Mouse (Mus musculus) myocyte (in vitro differentiated cells): ENCODE measurements around the gene Olfr1359. TPM values are rescaled to one million over a fixed set of nuclear protein-coding genes. Genes with fewer than 3 reads are reported as not detected.
A peak's percentile ranks its signal among the peaks of the same experiment; 100 is the strongest.
"Not testable (repeated sequence)": the region's sequence is repeated elsewhere in the genome, so short reads cannot be mapped to it uniquely, and the experiment has no call there.

Source experiments
- H3K27me3 ChIP-seq: one replicate; pipeline ENCODE4 v1.6.1; 2011; ENCODE audit not compliant: control insufficient read depth, insufficient read depth, insufficient read length
- H3K36me3 ChIP-seq: one replicate; pipeline ENCODE4 v1.6.1; 2011; ENCODE audit not compliant: control insufficient read depth, insufficient read depth
- H3K4me2 ChIP-seq: one replicate; pipeline ENCODE4 v1.6.1; 2011; ENCODE audit warnings: low read depth, control low read depth
- H3K4me3 ChIP-seq: one replicate; pipeline ENCODE4 v1.5.1; 2011; ENCODE audit warnings: mild to moderate bottlenecking, control low read depth, moderate library complexity
- H3K79me2 ChIP-seq: one replicate; pipeline ENCODE4 v1.6.1; 2011; ENCODE audit not compliant: control insufficient read depth, insufficient read depth
- H3ac ChIP-seq: one replicate; pipeline ENCODE4 v1.6.1; 2011; ENCODE audit not compliant: control insufficient read depth, insufficient read length
- CEBPB ChIP-seq: IDR thresholded peaks from 2 replicates; pipeline ENCODE4 v1.6.1; 2011; ENCODE audit warnings: mild to moderate bottlenecking, moderate library complexity; ENCODE audit not compliant: poor library complexity, insufficient read depth, severe bottlenecking
- E2F4 ChIP-seq: IDR thresholded peaks from one replicate; pipeline ENCODE4 v1.6.1; 2011; ENCODE audit warnings: mild to moderate bottlenecking, control low read depth, moderate library complexity; ENCODE audit not compliant: insufficient read depth
- MAX ChIP-seq: IDR thresholded peaks from one replicate; pipeline ENCODE4 v1.6.1; 2011; ENCODE audit warnings: low read depth, mild to moderate bottlenecking, control low read depth
- MYOD1 ChIP-seq, 3 experiments: IDR thresholded peaks; one replicate each; pipeline ENCODE4 v1.6.1; 2011; ENCODE audit warnings: control low read depth in 2 of 3, low read depth in 2 of 3, mild to moderate bottlenecking in 2 of 3, moderate library complexity in 1 of 3; ENCODE audit not compliant: insufficient read length in 2 of 3, control insufficient read depth in 1 of 3
- MYOG ChIP-seq, 3 experiments: IDR thresholded peaks; one replicate each; pipeline ENCODE4 v1.6.1; 2011; ENCODE audit warnings: control low read depth in 2 of 3, low read depth in 2 of 3, mild to moderate bottlenecking in 2 of 3; ENCODE audit not compliant: insufficient read length in 2 of 3, control insufficient read depth in 1 of 3, insufficient read depth in 1 of 3
- POLR2A ChIP-seq: IDR thresholded peaks from one replicate; pipeline ENCODE4 v1.6.1; 2011; ENCODE audit warnings: low read depth, mild to moderate bottlenecking, control low read depth, moderate library complexity; ENCODE audit not compliant: insufficient read length
- POLR2AphosphoS2 ChIP-seq: IDR thresholded peaks from one replicate; pipeline ENCODE4 v1.6.1; 2011; ENCODE audit warnings: low read depth, control low read depth; ENCODE audit not compliant: insufficient read length
- REST ChIP-seq: IDR thresholded peaks from one replicate; pipeline ENCODE4 v1.6.1; 2011; ENCODE audit warnings: mild to moderate bottlenecking, control low read depth, moderate library complexity; ENCODE audit not compliant: insufficient read depth, insufficient read length
- SRF ChIP-seq: IDR thresholded peaks from one replicate; pipeline ENCODE4 v1.6.1; 2011; ENCODE audit warnings: low read depth; ENCODE audit not compliant: control insufficient read depth, insufficient read length
- TCF12 ChIP-seq: IDR thresholded peaks from one replicate; pipeline ENCODE4 v1.6.1; 2011; ENCODE audit warnings: mild to moderate bottlenecking, control low read depth; ENCODE audit not compliant: poor library complexity, insufficient read depth, severe bottlenecking
- TCF3 ChIP-seq: IDR thresholded peaks from one replicate; pipeline ENCODE4 v1.6.1; 2011; ENCODE audit warnings: low read depth, control low read depth; ENCODE audit not compliant: insufficient read length
- USF1 ChIP-seq: IDR thresholded peaks from one replicate; pipeline ENCODE4 v1.6.1; 2011; ENCODE audit warnings: low read depth, mild to moderate bottlenecking, control low read depth, moderate library complexity
- polyA plus RNA-seq: library from polyadenylated mRNA; unstranded; fragments of >200 nt; fragmentation: generic; extraction: Trizol; gene quantifications from one replicate; pipeline ENCODE4 v1.2.1, GENCODE M21; 2012; ENCODE audit warnings: missing spikeins

The Olfr1359 gene
- polyA plus RNA-seq, 1 experiment: not detected

DNA sequence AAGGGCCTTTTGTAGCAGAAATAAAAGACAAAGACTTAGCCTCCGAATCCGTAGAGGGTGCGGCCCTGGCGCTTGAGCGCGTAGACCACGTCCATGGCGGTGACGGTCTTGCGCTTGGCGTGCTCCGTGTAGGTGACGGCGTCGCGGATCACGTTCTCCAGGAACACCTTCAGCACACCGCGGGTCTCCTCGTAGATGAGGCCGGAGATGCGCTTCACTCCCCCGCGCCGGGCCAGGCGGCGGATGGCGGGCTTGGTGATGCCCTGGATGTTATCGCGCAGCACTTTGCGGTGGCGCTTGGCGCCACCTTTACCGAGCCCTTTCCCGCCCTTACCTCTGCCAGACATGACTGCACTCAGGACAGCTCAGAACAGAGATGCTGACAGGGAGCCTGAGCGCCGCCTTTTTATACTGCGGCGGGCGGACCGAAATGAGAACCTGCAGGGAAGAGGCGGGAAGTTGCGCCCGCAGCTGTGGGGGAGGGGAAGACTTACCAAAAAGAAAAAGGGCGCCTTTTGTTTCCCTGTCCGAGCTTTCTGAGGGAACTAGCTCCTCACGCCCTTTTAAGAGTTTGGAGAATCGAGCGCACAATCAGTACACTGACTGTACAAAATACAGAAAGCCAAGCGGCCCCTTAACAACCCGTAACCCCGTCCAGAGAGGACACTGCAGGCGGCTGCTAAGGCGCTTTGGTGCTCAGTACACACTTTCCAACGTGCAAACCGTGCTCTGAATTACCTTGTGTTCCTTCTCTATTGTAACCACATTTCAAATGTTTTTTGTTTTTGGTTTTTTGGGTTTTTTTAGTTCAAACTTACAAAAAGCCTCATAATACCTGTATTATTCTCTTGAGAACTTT lies 52.5 kb downstream of the Olfr1359 start, which contains the start of gene Hist1h4k:
TSS of gene Hist1h4k (minus strand) at position 347 of the 859 bp plus-strand sequence.
- peak; percentile 80 for TF ChIP-seq POLR2A
- peak; percentile 92 for TF ChIP-seq POLR2AphosphoS2
- TF ChIP-seq E2F4: peak; percentile 69

DNA sequence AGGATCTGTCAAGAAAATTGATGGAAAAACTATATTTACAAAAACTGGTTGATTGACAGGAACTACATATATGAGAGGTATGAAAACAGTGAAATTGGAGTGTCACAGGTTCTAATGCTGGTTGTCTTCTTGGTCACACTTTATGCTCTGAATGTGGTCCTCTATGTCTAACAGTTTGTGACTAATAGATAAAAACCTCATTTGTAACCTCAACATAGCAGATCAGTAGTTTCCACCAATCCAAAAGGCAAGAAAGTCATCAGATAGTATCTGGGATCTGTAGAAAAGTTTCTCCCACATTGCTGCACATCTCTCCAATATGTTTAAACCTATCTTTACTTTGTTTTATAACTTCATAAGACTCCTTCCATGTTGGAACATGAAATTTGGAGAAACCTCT lies 53.5 kb downstream of the Olfr1359 start:
- peak overlapping the region; percentile 43 for H3K4me3 ChIP-seq
- no peak for TF ChIP-seq USF1
- no peak for TF ChIP-seq POLR2AphosphoS2
- TF ChIP-seq TCF3: no peak
- no peak for TF ChIP-seq SRF
- no peak for TF ChIP-seq MYOG (IDR thresholded peaks at IDR 0.05; ENCODE audit: control insufficient read depth in 1 of 3, insufficient read depth in 1 of 3, insufficient read length in 2 of 3, low read depth in 2 of 3)
- no peak for TF ChIP-seq MYOD1 (IDR thresholded peaks at IDR 0.05; ENCODE audit: control insufficient read depth in 1 of 3, insufficient read length in 2 of 3, low read depth in 2 of 3)
- TF ChIP-seq TCF12: no peak
- TF ChIP-seq CEBPB: no peak
- no peak overlapping the region for H3ac ChIP-seq
- H3K79me2 ChIP-seq: peaks cover 22% of the 10 kb centered on the region
- H3K4me2 ChIP-seq: peak overlapping the region; percentile 74
- no peaks in the 10 kb centered on the region for H3K27me3 ChIP-seq
- H3K36me3 ChIP-seq: no peaks in the 10 kb centered on the region

More for the DNA sequence above, 52.5 kb downstream of the Olfr1359 start, which contains the start of gene Hist1h4k:
- Histone ChIP-seq H3K4me3 (peak within 1 kb of the TSS; percentile 43), H3K79me2 (peaks cover 23% of the 10 kb centered on the region), H3K4me2 (peak within 1 kb of the TSS; percentile 82)
- not testable (repeated sequence) for H3K36me3 ChIP-seq, H3K27me3 ChIP-seq, H3ac ChIP-seq

DNA sequence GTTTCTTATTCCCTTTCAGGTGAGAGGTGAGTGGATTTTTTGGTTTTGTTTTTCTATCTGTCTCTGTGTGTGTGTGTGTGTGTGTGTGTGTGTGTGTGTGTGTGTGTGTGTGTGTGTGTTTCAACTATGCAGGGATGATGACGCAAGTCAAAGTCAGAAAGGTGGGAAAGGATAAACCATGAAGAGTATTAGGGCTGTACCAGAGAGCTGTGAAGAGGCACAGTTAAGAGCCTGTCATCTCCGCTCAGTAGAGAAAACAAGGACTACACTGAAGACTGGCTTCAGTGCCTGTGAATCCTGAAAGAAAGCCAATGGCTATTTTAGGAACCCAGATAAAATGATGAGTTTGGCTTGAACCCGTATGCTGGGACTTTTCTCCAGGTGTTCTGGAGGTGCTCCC lies 53.9 kb downstream of the Olfr1359 start:
- Histone ChIP-seq H3K79me2 (peaks cover 18% of the 10 kb centered on the region), H3K36me3 (no peaks in the 10 kb centered on the region), H3K27me3 (no peaks in the 10 kb centered on the region), H3K4me3 (no peak overlapping the region), H3ac (no peak overlapping the region), H3K4me2 (peak overlapping the region; percentile 74)
- TF ChIP-seq MAX (no peak), CEBPB (0 out of 2 replicates have a peak, but pooled peaks have one; percentile 38)

DNA sequence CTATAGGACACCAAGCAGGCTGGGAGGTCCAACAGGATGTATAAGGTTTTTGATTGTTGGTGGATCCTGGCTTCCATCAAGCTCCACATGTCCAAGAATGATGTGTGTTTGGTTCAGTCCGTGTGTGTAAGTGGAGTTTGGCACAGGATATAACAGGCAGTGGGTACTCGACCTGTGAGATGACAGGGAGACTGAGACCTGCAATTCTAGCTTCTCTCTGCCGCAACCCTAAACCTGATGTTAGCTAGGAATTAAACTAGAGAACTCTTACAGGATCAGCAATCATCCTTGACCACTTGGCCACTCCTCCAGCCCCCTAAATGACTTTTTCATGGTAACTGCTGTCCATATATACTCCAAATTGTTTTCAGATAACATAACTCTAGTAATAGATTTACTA lies 54.4 kb downstream of the Olfr1359 start:
- Histone ChIP-seq H3K4me3 (peak overlapping the region; percentile 24), H3K27me3 (no peaks in the 10 kb centered on the region), H3K36me3 (no peaks in the 10 kb centered on the region), H3K79me2 (peaks cover 18% of the 10 kb centered on the region), H3K4me2 (peak overlapping the region; percentile 74), H3ac (no peak overlapping the region)
- TF ChIP-seq POLR2A (no peak), POLR2AphosphoS2 (no peak), CEBPB (no peak), MAX (no peak), REST (no peak), MYOD1 (IDR thresholded peaks at IDR 0.05; ENCODE audit: control insufficient read depth in 1 of 3, insufficient read length in 2 of 3, low read depth in 2 of 3) (no peak), TCF3 (no peak), SRF (no peak), MYOG (IDR thresholded peaks at IDR 0.05; ENCODE audit: control insufficient read depth in 1 of 3, insufficient read depth in 1 of 3, insufficient read length in 2 of 3, low read depth in 2 of 3) (no peak), TCF12 (no peak), E2F4 (no peak), USF1 (no peak)

DNA sequence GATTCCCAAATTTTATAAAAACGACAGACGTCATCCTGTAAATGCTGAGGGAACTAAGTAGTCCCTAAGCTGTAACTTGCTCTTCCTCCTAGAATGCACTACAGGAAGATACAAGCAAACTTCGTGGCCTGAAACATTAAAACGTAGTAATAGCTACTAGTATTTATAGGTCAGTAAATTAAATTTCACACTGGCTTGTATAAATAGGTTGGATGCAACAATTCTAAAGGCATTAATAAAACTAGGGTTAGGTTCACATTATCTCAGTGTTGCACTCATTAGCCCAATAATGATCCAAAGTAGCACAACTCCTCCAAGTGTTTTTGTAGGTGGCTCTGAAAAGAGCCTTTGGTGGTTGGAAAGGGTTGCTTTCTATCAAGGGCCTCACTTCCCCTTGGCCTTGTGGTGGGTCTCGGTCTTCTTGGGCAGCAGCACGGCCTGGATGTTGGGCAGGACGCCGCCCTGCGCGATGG lies 55.2 kb downstream of the Olfr1359 start:
- peak overlapping the region; percentile 74 for H3K4me2 ChIP-seq
- no peak for TF ChIP-seq TCF12
- TF ChIP-seq POLR2AphosphoS2: no peak
- no peak overlapping the region for H3ac ChIP-seq
- peaks cover 16% of the 10 kb centered on the region for H3K79me2 ChIP-seq
- no peaks in the 10 kb centered on the region for H3K36me3 ChIP-seq
- peak overlapping the region; percentile 24 for H3K4me3 ChIP-seq
- H3K27me3 ChIP-seq: no peaks in the 10 kb centered on the region
